Mouse (Mus musculus) CH12.LX (cell line): Measurements from ENCODE around the gene Zfp444. TPM values are rescaled to one million over a fixed set of nuclear protein-coding genes. Genes with fewer than 3 reads are reported as not detected.

Experiments
- DNase-seq: peaks from one replicate; pipeline ENCODE4 v3.0.0-alpha.2; 2013; ENCODE audit errors: extremely low read depth
- H3K27ac ChIP-seq: 2 replicates; pipeline ENCODE4 v1.5.1; 2012; ENCODE audit warnings: low read depth, mild to moderate bottlenecking, control low read depth, moderate library complexity; ENCODE audit not compliant: insufficient read depth
- H3K27me3 ChIP-seq: replicated peaks from 2 replicates; pipeline ENCODE3; 2012; ENCODE audit warnings: inconsistent platforms
- H3K36me3 ChIP-seq, 2 experiments: replicated peaks in 1 of 2; 2 replicates each; pipeline versions ENCODE3 to v1.6.1; 2012; ENCODE audit warnings: inconsistent platforms in 1 of 2, low read length in 1 of 2, mild to moderate bottlenecking in 1 of 2, mixed read lengths in 1 of 2, moderate library complexity in 1 of 2; ENCODE audit not compliant: control insufficient read depth in 1 of 2, insufficient read depth in 1 of 2
- H3K4me1 ChIP-seq, 2 experiments: 2 replicates each; pipeline ENCODE4 v1.6.1; 2012; ENCODE audit warnings: inconsistent platforms in 1 of 2, moderate library complexity in 1 of 2; ENCODE audit not compliant: insufficient read depth in 2 of 2, control insufficient read depth in 1 of 2
- H3K4me2 ChIP-seq: 2 replicates; pipeline ENCODE4 v1.6.1; 2012; ENCODE audit warnings: low read depth, mild to moderate bottlenecking, control low read depth; ENCODE audit not compliant: poor library complexity, insufficient read depth, severe bottlenecking
- H3K4me3 ChIP-seq, 3 experiments: fragments of 150-350 bp in 1 of 3; sonication (generic) in 1 of 3; replicated peaks in 1 of 3; 2 replicates each; pipeline versions ENCODE3 to v1.5.1; 2011 to 2012; ENCODE audit warnings: low read depth in 2 of 3, low read length in 2 of 3, mild to moderate bottlenecking in 2 of 3, moderate library complexity in 2 of 3, control low read depth in 1 of 3, improper control_type of control experiment in 1 of 3, inconsistent platforms in 1 of 3, mixed read lengths in 1 of 3; ENCODE audit not compliant: poor library complexity in 1 of 3
- H3K79me2 ChIP-seq: replicated peaks from 2 replicates; pipeline ENCODE4 v1.6.1; 2012; ENCODE audit warnings: mild to moderate bottlenecking, moderate library complexity; ENCODE audit not compliant: control insufficient read depth, poor library complexity, insufficient read depth, severe bottlenecking; ENCODE audit errors: extremely low read depth
- H3K9ac ChIP-seq: 2 replicates; pipeline ENCODE4 v1.6.1; 2012; ENCODE audit warnings: low read depth, mild to moderate bottlenecking, control low read depth, moderate library complexity; ENCODE audit not compliant: insufficient read depth
- H3K9me3 ChIP-seq: replicated peaks from 2 replicates; pipeline ENCODE3; 2012; ENCODE audit warnings: low read length, inconsistent platforms, mixed read lengths
- BHLHE40 ChIP-seq: IDR thresholded peaks from 2 replicates; pipeline ENCODE4 v1.6.1; 2011; ENCODE audit warnings: mild to moderate bottlenecking, low read depth, low read length, improper control_type of control experiment
- CHD1 ChIP-seq: IDR thresholded peaks from 2 replicates; pipeline ENCODE4 v1.6.1; 2012; ENCODE audit warnings: low read depth, low read length, improper control_type of control experiment, inconsistent platforms
- CHD2 ChIP-seq: IDR thresholded peaks from 2 replicates; pipeline ENCODE4 v1.6.1; 2011; ENCODE audit warnings: low read length, improper control_type of control experiment
- CTCF ChIP-seq, 2 experiments: IDR thresholded peaks in 1 of 2; conservative IDR thresholded peaks in 1 of 2; 2 replicates each; pipeline ENCODE4 v1.5.1; 2011 to 2012; ENCODE audit warnings: low read depth in 2 of 2, low read length in 2 of 2, improper control_type of control experiment in 1 of 2, inconsistent platforms in 1 of 2, mild to moderate bottlenecking in 1 of 2, moderate library complexity in 1 of 2
- ELF1 ChIP-seq: IDR thresholded peaks from 2 replicates; pipeline ENCODE4 v1.6.1; 2014; ENCODE audit warnings: low read depth, mild to moderate bottlenecking, inconsistent platforms, low read length, improper control_type of control experiment
- EP300 ChIP-seq: IDR thresholded peaks from 2 replicates; pipeline ENCODE4 v1.6.1; 2011; ENCODE audit warnings: low read length, improper control_type of control experiment
- GABPA ChIP-seq: IDR thresholded peaks from 2 replicates; pipeline ENCODE4 v1.6.1; 2012; ENCODE audit warnings: low read depth, low read length, improper control_type of control experiment, inconsistent platforms; ENCODE audit not compliant: insufficient replicate concordance
- IRF4 ChIP-seq: IDR thresholded peaks from 2 replicates; pipeline ENCODE4 v1.6.1; 2014; ENCODE audit warnings: low read depth, mild to moderate bottlenecking, inconsistent platforms, low read length, improper control_type of control experiment
- JUN ChIP-seq: IDR thresholded peaks from 2 replicates; pipeline ENCODE4 v1.6.1; 2011; ENCODE audit warnings: low read depth, mild to moderate bottlenecking, low read length, improper control_type of control experiment, moderate library complexity; ENCODE audit not compliant: insufficient read depth
- JUND ChIP-seq: conservative IDR thresholded peaks from 2 replicates; pipeline ENCODE4 v1.6.1; 2011; ENCODE audit warnings: low read depth, low read length, improper control_type of control experiment
- KAT2A ChIP-seq: IDR thresholded peaks from 2 replicates; pipeline ENCODE4 v1.6.1; 2012; ENCODE audit warnings: low read length, improper control_type of control experiment, inconsistent platforms; ENCODE audit not compliant: insufficient replicate concordance
- MAFK ChIP-seq: IDR thresholded peaks from 2 replicates; pipeline ENCODE4 v1.6.1; 2011; ENCODE audit warnings: low read length, improper control_type of control experiment; ENCODE audit not compliant: insufficient replicate concordance
- MAX ChIP-seq: IDR thresholded peaks from 2 replicates; pipeline ENCODE4 v1.6.1; 2011; ENCODE audit warnings: low read length, improper control_type of control experiment
- MEF2A ChIP-seq: IDR thresholded peaks from 2 replicates; pipeline ENCODE4 v1.6.1; 2014; ENCODE audit warnings: low read depth, mild to moderate bottlenecking, inconsistent platforms, low read length, improper control_type of control experiment, borderline replicate concordance
- MXI1 ChIP-seq: IDR thresholded peaks from 2 replicates; pipeline ENCODE4 v1.6.1; 2011; ENCODE audit warnings: mild to moderate bottlenecking, low read depth, low read length, improper control_type of control experiment
- MYC ChIP-seq: IDR thresholded peaks from 2 replicates; pipeline ENCODE4 v1.6.1; 2011; ENCODE audit warnings: low read depth, mild to moderate bottlenecking, improper control_type of control experiment, low read length
- NRF1 ChIP-seq: IDR thresholded peaks from 2 replicates; pipeline ENCODE4 v1.6.1; 2014; ENCODE audit warnings: low read depth, mild to moderate bottlenecking, inconsistent platforms, low read length, improper control_type of control experiment, moderate library complexity
- PAX5 ChIP-seq: IDR thresholded peaks from 2 replicates; pipeline ENCODE4 v1.6.1; 2012; ENCODE audit warnings: low read length, inconsistent platforms, mixed read lengths
- POLR2A ChIP-seq: IDR thresholded peaks from 2 replicates; pipeline ENCODE4 v1.6.1; 2011; ENCODE audit warnings: low read depth, mild to moderate bottlenecking, improper control_type of control experiment, low read length
- POLR2AphosphoS2 ChIP-seq: IDR thresholded peaks from 2 replicates; pipeline ENCODE4 v1.6.1; 2011; ENCODE audit warnings: low read depth, low read length, improper control_type of control experiment
- RAD21 ChIP-seq: IDR thresholded peaks from 2 replicates; pipeline ENCODE4 v1.6.1; 2011; ENCODE audit warnings: low read depth, mild to moderate bottlenecking, low read length, improper control_type of control experiment, moderate library complexity
- RCOR1 ChIP-seq: conservative IDR thresholded peaks from 2 replicates; pipeline ENCODE4 v1.6.1; 2012; ENCODE audit warnings: low read depth, mild to moderate bottlenecking, inconsistent platforms, low read length, improper control_type of control experiment
- SIN3A ChIP-seq: IDR thresholded peaks from 2 replicates; pipeline ENCODE4 v1.6.1; 2012; ENCODE audit warnings: low read length, improper control_type of control experiment, inconsistent platforms
- SMC3 ChIP-seq: IDR thresholded peaks from 2 replicates; pipeline ENCODE4 v1.6.1; 2011; ENCODE audit warnings: low read depth, low read length, improper control_type of control experiment
- TCF12 ChIP-seq: IDR thresholded peaks from 2 replicates; pipeline ENCODE4 v1.6.1; 2014; ENCODE audit warnings: low read depth, mild to moderate bottlenecking, inconsistent platforms, low read length, improper control_type of control experiment
- UBTF ChIP-seq: IDR thresholded peaks from 2 replicates; pipeline ENCODE4 v1.6.1; 2012; ENCODE audit warnings: low read depth, mild to moderate bottlenecking, inconsistent platforms, low read length, improper control_type of control experiment, moderate library complexity
- USF2 ChIP-seq: conservative IDR thresholded peaks from 2 replicates; pipeline ENCODE4 v1.6.1; 2011; ENCODE audit warnings: low read depth, low read length, improper control_type of control experiment
- ZC3H11A ChIP-seq: IDR thresholded peaks from 2 replicates; pipeline ENCODE4 v1.6.1; 2012; ENCODE audit warnings: low read depth, mild to moderate bottlenecking, inconsistent platforms, low read length, improper control_type of control experiment
- ZKSCAN1 ChIP-seq: IDR thresholded peaks from 2 replicates; pipeline ENCODE4 v1.6.1; 2012; ENCODE audit warnings: low read depth, inconsistent platforms, low read length, improper control_type of control experiment, borderline replicate concordance
- ZNF384 ChIP-seq: IDR thresholded peaks from 2 replicates; pipeline ENCODE4 v1.6.1; 2012; ENCODE audit warnings: low read depth, low read length, improper control_type of control experiment, inconsistent platforms
- dilution Hi-C: fragments of 300-500 bp; cut with MboI; formaldehyde crosslinking; loops from 2 replicates; pipeline ENCODE4 v1.14.3; 2020; ENCODE audit warnings: low sequenced_read_pairs; ENCODE audit not compliant: extremely low pct_unique_long_range_greater_than_20kb, extremely low pct_ligation_motif_present
- in situ Hi-C: fragments of 300-500 bp; cut with MboI; formaldehyde crosslinking; loops from 3 replicates; pipeline ENCODE4 v1.14.3; 2019; ENCODE audit warnings: low sequenced_read_pairs, low pct_ligation_motif_present, low pct_unique_long_range_greater_than_20kb, mixed read lengths
- polyA plus RNA-seq: library from polyadenylated mRNA; unstranded; fragments of >175 nt; gene quantifications from 2 replicates; pipeline ENCODE4 v1.2.1, GENCODE M21; 2012; ENCODE audit warnings: low read depth; ENCODE audit not compliant: insufficient read length
- total RNA-seq, 2 experiments: library from RNA; depleted of rRNA; stranded (reverse); fragments of 300-350 nt in 1 of 2; fragments of >200 nt in 1 of 2; gene quantifications; 2 replicates each; pipeline ENCODE4 v1.2.3; 2012 to 2014

The Zfp444 gene
- total and polyA plus RNA-seq, 3 experiments = 16.0 to 23.3 (median 18.1) TPM

DNA sequence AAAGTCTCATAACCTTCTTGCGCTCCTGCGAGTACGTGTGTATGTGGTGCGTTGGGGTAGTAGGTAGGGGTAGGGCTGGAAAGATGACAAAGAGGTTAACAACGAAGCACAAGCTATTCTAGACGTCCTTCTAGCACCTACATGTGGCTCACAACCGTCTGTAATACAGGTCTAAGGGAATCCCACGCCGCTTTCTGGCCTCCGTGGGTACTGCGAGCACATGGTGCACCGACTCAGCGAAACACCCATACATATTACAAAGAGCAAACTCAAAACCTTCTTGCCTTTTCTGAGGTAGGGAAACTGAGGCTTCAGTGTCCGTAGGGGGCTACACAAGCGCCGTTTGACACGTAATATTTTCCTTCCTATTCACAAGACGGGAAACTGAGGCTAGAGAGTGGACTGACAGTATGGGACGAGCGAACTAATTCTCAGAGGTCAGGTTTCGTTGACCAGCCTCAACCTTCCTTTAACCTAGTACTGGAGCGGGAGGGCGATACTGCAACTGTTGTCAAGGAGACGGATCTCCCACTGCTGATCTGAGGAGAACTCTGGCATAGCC, 501 bp upstream of the Zfp444 start:
- Histone ChIP-seq H3K9me3 (no peaks in the 10 kb centered on the region), H3K9ac (peak overlapping the region; percentile 85), H3K4me3 (peak overlapping the region; percentile 58 to 74 (median 60)), H3K27me3 (no peaks in the 10 kb centered on the region), H3K4me2 (peak overlapping the region; percentile 93), H3K4me1 (peaks cover 4 to 16% of the 10 kb centered on the region in 2 experiments), H3K79me2 (no peaks in the 10 kb centered on the region; the same call in 1 of the 2 replicates), H3K27ac (peak overlapping the region; percentile 24; the same call in 1 of the 2 replicates), H3K36me3 (peaks cover 0 to 16% of the 10 kb centered on the region in 2 experiments)
- peak; percentile 77 for DNase-seq
- dilution Hi-C loops = no loop called here
- no peak for TF ChIP-seq UBTF
- peak; percentile 62 for TF ChIP-seq SMC3
- no peak for TF ChIP-seq KAT2A
- peak; percentile 95 for TF ChIP-seq MAX
- TF ChIP-seq CTCF (conservative IDR thresholded peaks at IDR 0.05 in 1 of 2, IDR thresholded peaks at IDR 0.05 in 1 of 2; ENCODE audit: low read depth in 2 of 2, low read length in 2 of 2) = peak; percentile 21 to 71; a peak in 2 of 4 replicates
- peak; percentile 55 for TF ChIP-seq RAD21
- no peak for TF ChIP-seq GABPA
- no peak for TF ChIP-seq ELF1
- peak; percentile 87 for TF ChIP-seq MXI1
- no peak for TF ChIP-seq JUND
- TF ChIP-seq TCF12 = 0 out of 2 replicates have a peak, but pooled peaks have one; percentile 15
- peak; percentile 99 for TF ChIP-seq MYC
- no peak for TF ChIP-seq RCOR1
- TF ChIP-seq USF2 = no peak
- no peak for TF ChIP-seq MEF2A
- no peak for TF ChIP-seq POLR2AphosphoS2
- no peak for TF ChIP-seq POLR2A
- TF ChIP-seq EP300 = no peak
- TF ChIP-seq ZKSCAN1 = no peak
- in situ Hi-C loops = no loop called here

DNA sequence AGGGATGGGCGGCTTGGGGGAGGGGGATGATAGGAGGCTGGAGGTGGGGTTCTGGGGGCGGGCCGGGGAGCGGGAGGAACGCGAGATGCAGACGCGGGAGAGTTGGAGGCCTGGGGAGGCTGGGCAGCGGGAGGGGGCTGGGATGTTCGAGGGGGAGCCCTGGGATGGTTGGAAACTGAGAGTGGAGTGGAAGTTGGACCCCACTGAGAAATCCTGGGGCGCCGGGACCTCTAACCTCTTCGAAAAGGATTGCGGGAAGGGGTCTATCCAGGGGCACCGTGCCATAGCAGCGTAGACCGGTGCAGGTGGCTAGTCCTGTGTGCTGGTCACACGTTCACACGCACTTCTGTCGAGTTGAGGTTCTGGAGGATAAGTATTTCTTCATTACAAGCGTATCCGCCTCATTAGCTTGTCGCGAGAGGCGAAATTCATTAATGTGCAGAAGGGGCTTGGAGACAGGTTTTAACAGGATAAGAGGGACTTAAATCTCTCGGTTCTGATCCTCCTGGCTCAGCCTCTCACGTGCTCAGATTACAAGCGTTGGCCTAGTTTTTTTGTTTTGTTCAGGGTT, 733 bp downstream of the Zfp444 start:
- Histone ChIP-seq H3K9me3 (no peaks in the 10 kb centered on the region), H3K4me1 (peaks cover 4 to 16% of the 10 kb centered on the region in 2 experiments), H3K36me3 (peaks cover 0 to 23% of the 10 kb centered on the region in 2 experiments), H3K27me3 (no peaks in the 10 kb centered on the region), H3K27ac (no peak overlapping the region), H3K4me2 (peak overlapping the region; percentile 76), H3K79me2 (no peaks in the 10 kb centered on the region; the same call in 1 of the 2 replicates), H3K4me3 (peak overlapping the region; percentile 58 to 74 (median 60)), H3K9ac (peak overlapping the region; percentile 85)
- in situ Hi-C loops (no loop called here), dilution Hi-C loops (no loop called here)
- DNase-seq = peak; percentile 37
- TF ChIP-seq USF2 = no peak
- TF ChIP-seq MYC = no peak
- TF ChIP-seq BHLHE40 = peak; percentile 54; the same call in 1 of the 2 replicates
- no peak for TF ChIP-seq JUN
- no peak for TF ChIP-seq CHD1
- TF ChIP-seq JUND = no peak
- no peak for TF ChIP-seq POLR2AphosphoS2
- no peak for TF ChIP-seq KAT2A
- peak; percentile 35 for TF ChIP-seq POLR2A
- no peak for TF ChIP-seq PAX5
- TF ChIP-seq MAFK = no peak
- TF ChIP-seq ZC3H11A = no peak
- TF ChIP-seq CTCF (conservative IDR thresholded peaks at IDR 0.05 in 1 of 2, IDR thresholded peaks at IDR 0.05 in 1 of 2; ENCODE audit: low read depth in 2 of 2, low read length in 2 of 2) = no peak
- TF ChIP-seq SIN3A = peak; percentile 34; the same call in 1 of the 2 replicates
- TF ChIP-seq CHD2 = 0 out of 2 replicates have a peak, but pooled peaks have one; percentile 6
- no peak for TF ChIP-seq NRF1
- no peak for TF ChIP-seq EP300
- no peak for TF ChIP-seq ZNF384
- TF ChIP-seq IRF4 = no peak
